Mouse (Mus musculus): Measurements from ENCODE around the gene Col25a1. TPM values are rescaled to one million over a fixed set of nuclear protein-coding genes. Genes with fewer than 3 reads are reported as not detected.

The Col25a1 gene
- polyA plus RNA-seq, 1 experiment from 2014 or later, result 25.0 TPM

DNA sequence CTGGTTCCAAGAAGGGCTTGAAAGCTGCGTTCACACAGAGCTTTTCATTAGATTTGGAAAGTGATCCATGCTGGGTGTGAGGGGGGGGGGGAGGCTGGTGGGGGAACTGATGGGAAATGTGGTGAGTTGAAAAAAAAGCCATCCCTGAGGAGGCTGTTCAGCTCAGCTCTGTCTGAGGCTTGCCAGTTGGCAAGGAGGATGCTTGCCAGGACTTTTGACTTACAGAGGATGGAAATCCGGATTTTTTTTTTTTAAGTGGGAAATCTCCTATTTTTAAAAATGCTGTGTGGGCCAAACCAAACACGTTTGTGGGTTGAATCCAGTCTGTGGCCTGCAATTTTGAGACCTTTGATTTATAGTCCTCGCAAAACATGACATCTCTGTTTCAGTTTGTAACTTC, 35.6 kb downstream of the Col25a1 start:
- H3K9ac ChIP-seq, result no peak overlapping the region
- H3K4me1 ChIP-seq, result peaks cover 7% of the 10 kb centered on the region
- no peak overlapping the region for H3K4me2 ChIP-seq (replicated peaks)
- ATAC-seq (ENCODE audit: low FRiP score, low read depth), result no peak
- no peak overlapping the region for H3K27ac ChIP-seq
- H3K36me3 ChIP-seq, result no peaks in the 10 kb centered on the region
- H3K9me3 ChIP-seq, result 0 out of 2 replicates have a peak, but pooled peaks cover 7% of the 10 kb centered on the region
- no peak overlapping the region for H3K4me3 ChIP-seq
- WGBS, result 45% methylated on average over 4 of the region's 4 CpGs
- H3K27me3 ChIP-seq, result no peaks in the 10 kb centered on the region

DNA sequence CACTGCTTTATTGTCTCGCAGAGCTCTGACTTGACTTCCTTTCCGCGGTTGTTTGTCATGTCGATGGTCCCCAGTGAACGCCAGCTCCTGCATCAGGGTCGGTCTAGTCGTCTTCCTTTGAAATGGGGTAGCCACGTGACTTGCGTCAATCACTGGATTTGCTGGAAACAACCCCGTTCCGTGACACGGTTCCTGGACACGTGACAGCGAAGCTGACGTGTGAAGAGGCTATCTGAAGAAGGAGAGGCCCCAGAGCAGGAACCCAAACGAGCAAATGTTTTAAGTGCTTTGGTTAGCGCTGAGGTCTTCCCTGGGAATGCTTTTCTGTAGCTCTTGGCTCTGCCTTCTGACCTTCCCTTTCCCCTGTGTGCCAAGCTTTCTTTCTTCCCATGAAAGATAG, 41.5 kb downstream of the Col25a1 start:
- ATAC-seq (ENCODE audit: low FRiP score, low read depth), result no peak
- WGBS, result 74% methylated on average over 17 of the region's 17 CpGs

DNA sequence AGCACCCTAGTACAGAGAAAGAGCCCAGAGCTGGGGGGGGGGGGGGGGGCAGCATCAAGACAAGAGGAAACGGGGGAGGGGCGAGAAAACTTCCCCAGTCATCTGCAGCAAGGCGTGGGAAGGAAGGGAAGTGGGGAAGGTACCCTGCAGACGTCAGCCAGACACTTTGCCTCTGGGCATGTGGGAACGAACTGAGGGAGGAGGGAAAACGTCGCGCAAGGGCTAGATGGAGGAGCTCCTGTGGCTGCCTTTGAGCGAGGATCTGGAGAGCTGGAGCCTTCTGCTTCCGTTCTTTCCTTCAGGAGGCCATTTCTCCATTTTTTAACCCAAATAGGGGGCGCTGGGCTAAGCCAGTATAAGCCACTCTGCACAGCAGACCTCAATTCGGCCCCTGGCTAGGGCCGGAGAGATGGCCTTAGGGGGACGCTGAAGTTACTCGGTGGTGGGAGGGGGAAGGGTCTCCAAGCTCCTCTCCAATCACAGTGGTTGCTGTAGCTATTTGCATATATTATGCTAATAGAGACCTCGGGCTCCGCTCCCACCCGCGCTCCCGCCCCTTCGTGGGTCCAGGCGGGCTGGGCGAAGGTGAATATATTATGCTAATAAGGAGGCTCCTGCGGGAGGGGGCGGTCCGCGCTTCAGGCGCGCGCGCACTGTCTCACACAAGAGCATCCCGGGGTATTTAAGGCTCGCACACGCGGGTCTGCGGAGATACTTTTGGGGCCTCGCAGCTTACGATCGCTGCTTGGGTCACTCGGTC, 49.1 kb downstream of the Col25a1 start:
- Histone ChIP-seq H3K27ac (peak overlapping the region; percentile 92), H3K9ac (peak overlapping the region; percentile 67), H3K27me3 (peaks cover 5% of the 10 kb centered on the region; the same call in 1 of the 2 replicates), H3K4me3 (peak overlapping the region; percentile 53), H3K4me2 (replicated peaks) (peak overlapping the region; percentile 80), H3K9me3 (no peaks in the 10 kb centered on the region), H3K36me3 (no peaks in the 10 kb centered on the region), H3K4me1 (peaks cover 28% of the 10 kb centered on the region)
- peak; percentile 96 for ATAC-seq (ENCODE audit: low FRiP score, low read depth)
- under 1% methylated on average over 40 of the region's 40 CpGs for WGBS

More for the DNA sequence above, 41.5 kb downstream of the Col25a1 start:
- Histone ChIP-seq H3K9ac (no peak overlapping the region), H3K4me3 (no peak overlapping the region), H3K36me3 (no peaks in the 10 kb centered on the region), H3K4me1 (no peaks in the 10 kb centered on the region), H3K9me3 (0 out of 2 replicates have a peak, but pooled peaks cover 7% of the 10 kb centered on the region), H3K4me2 (replicated peaks) (no peak overlapping the region), H3K27ac (no peak overlapping the region), H3K27me3 (peaks cover 5% of the 10 kb centered on the region; the same call in 1 of the 2 replicates)

DNA sequence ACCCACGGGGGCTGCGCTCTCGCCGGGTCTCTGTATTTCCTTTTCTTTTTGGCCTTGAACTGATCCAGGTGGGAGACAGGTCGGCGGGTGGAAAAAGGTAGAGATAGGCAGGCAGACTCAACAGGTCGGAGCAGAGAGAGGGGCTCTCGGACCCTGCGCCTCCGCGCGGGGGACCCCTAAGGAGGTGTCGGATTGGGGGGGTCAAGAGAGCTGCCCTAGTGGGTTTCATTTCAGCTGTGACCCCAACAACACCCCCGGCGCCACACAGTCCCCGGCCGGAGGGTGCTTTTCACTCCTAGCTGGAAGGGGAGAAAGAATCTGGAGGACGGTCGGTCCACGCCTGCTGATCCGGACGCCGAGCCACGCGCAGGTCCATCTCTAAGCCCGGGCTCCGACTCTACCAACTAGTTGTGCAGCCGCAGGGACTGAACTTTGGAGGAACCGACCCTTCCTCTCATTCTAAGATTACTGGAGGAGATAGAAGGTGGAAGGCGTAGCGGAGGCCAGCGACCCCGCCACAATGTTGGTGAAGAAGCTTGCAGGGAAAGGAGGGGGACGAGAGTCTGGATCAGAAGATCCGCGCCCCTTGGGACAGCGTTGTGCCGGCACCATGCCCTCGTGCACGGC, 49.8 kb downstream of the Col25a1 start:
- Histone ChIP-seq H3K4me2 (replicated peaks) (peak overlapping the region; percentile 80), H3K9ac (peak overlapping the region; percentile 67), H3K4me1 (peaks cover 30% of the 10 kb centered on the region), H3K27me3 (peaks cover 5% of the 10 kb centered on the region; the same call in 1 of the 2 replicates), H3K36me3 (no peaks in the 10 kb centered on the region), H3K9me3 (no peaks in the 10 kb centered on the region), H3K27ac (peak overlapping the region; percentile 92), H3K4me3 (peak overlapping the region; percentile 53)
- peak; percentile 25 for ATAC-seq (ENCODE audit: low FRiP score, low read depth)
- under 1% methylated on average over 40 of the region's 40 CpGs for WGBS

DNA sequence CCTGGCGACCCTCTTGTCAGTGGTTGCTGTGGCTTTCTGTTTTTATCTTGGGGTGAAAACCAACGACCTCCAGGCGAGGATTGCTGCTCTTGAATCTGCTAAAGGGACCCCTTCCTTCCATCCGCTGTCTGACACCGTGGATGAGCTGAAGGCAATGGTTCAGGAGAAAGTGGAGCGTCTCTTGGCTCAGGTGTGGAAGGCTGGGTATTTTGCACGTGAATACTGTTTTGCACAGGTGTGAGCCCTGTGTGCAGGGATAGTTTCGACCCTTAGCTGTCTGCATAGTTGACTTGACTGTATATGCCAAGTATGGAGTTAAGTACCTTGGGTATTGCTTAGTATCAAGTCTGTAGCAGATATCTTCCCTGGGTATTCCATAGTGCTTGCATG, 50.3 kb downstream of the Col25a1 start:
- peak overlapping the region; percentile 67 for H3K9ac ChIP-seq
- no peaks in the 10 kb centered on the region for H3K9me3 ChIP-seq
- no peak for ATAC-seq (ENCODE audit: low FRiP score, low read depth)
- H3K4me3 ChIP-seq, result peak overlapping the region; percentile 53
- peaks cover 30% of the 10 kb centered on the region for H3K4me1 ChIP-seq
- H3K36me3 ChIP-seq, result no peaks in the 10 kb centered on the region
- H3K27ac ChIP-seq, result peak overlapping the region; percentile 92; the same call in 1 of the 2 replicates
- peaks cover 5% of the 10 kb centered on the region; the same call in 1 of the 2 replicates for H3K27me3 ChIP-seq
- WGBS, result 13% methylated on average over 8 of the region's 8 CpGs
- peak overlapping the region; percentile 80 for H3K4me2 ChIP-seq (replicated peaks)

DNA sequence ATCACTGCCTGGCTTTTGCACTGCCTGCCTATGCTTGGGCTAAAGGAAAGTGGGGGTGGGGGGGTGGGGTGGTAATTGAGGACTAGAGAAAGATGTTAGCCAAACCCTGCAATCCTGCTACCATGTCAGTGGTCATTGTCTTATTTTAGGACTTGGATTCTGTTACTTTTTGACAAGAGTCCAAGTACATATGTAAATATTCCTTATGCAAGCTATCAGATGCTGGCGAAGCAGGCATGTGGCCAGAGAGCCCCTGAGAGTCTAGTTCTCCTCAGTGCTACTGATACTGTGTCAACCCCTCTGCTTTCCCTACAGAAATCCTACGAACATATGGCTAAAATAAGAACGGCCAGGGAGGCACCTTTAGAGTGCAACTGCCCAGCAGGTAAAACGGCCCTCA, 51.1 kb downstream of the Col25a1 start:
- WGBS, result 24% methylated on average over 4 of the region's 4 CpGs
- H3K9ac ChIP-seq, result 0 out of 2 replicates have a peak overlapping the region, but pooled peaks have one; percentile 19

DNA sequence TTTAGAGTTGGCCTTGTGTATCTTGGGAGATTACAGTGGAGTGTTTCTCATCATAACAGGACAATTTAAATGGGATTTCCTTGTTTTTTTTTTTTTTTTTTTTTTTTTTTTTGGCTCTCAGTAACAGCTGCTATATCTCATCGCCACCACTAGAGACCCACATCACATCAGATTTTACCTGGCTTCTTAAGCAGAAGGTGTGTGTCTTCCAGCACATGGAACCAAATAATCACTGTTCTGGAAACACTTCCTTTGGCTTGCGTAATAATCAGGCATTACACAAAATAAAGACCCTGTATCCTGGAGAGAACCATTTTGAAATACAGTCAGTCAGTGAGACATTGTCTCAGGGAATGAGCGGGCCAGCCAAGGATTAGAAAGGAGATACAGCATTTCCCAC, 53.8 kb downstream of the Col25a1 start:
- Histone ChIP-seq H3K9ac (no peak overlapping the region), H3K4me3 (no peak overlapping the region), H3K27me3 (no peaks in the 10 kb centered on the region), H3K4me2 (replicated peaks) (no peak overlapping the region), H3K36me3 (no peaks in the 10 kb centered on the region; the same call in 1 of the 2 replicates), H3K9me3 (no peaks in the 10 kb centered on the region), H3K27ac (no peak overlapping the region), H3K4me1 (peaks cover 29% of the 10 kb centered on the region)
- no peak for ATAC-seq (ENCODE audit: low FRiP score, low read depth)
- WGBS, result 45% methylated on average over 3 of the region's 3 CpGs

More for the DNA sequence above, 51.1 kb downstream of the Col25a1 start:
- ATAC-seq (ENCODE audit: low FRiP score, low read depth), result no peak
- H3K36me3 ChIP-seq, result no peaks in the 10 kb centered on the region
- no peaks in the 10 kb centered on the region for H3K9me3 ChIP-seq
- H3K27ac ChIP-seq, result no peak overlapping the region
- peak overlapping the region; percentile 53 for H3K4me3 ChIP-seq
- H3K27me3 ChIP-seq, result peaks cover 3% of the 10 kb centered on the region; the same call in 1 of the 2 replicates
- peak overlapping the region; percentile 80 for H3K4me2 ChIP-seq (replicated peaks)
- peaks cover 33% of the 10 kb centered on the region for H3K4me1 ChIP-seq

DNA sequence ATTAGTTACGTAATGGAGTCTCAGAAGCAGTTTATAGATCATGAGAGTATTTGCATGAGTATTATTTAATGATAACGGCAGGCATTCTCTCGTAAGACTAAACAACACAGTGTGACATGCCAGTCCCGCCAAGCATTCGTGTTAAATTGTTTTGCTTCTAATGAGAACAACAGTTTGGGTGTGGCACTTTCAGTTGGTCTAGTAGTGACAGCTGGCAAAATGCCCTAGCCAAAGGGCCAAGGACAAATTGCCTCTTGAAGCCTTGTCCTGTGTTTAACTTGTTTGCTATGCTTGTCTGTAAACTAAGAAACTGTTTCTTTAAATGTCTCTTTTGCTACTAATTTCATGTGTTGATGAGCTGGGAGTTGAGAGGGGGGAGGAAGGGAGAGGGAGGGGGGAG, 56.3 kb downstream of the Col25a1 start:
- Histone ChIP-seq H3K4me1 (peaks cover 19% of the 10 kb centered on the region), H3K36me3 (peaks cover 3% of the 10 kb centered on the region; the same call in 1 of the 2 replicates), H3K27me3 (no peaks in the 10 kb centered on the region), H3K9ac (no peak overlapping the region), H3K9me3 (no peaks in the 10 kb centered on the region), H3K4me2 (replicated peaks) (no peak overlapping the region), H3K27ac (no peak overlapping the region), H3K4me3 (no peak overlapping the region)
- WGBS, result 79% methylated on average over 5 of the region's 5 CpGs
- ATAC-seq (ENCODE audit: low FRiP score, low read depth), result no peak

DNA sequence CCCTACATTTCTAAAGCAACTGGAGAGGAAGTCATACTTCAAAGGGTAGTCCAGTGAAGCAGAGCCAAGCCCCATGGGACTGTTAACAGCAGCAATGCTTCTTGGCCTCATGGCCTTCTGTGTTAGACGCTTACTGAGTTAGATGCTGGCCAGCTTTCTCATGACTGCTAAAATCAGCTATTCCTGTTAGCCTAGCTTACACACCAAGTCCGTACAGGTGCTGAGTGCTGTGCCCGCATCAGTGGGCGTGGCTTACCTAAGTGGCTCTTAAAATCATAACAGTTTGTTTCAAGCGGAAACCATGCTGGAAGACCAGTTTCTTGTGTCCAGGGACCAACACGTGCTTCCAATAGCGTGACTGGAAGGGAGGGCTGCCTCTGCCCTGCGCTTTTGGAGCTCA, 62.1 kb downstream of the Col25a1 start:
- H3K4me2 ChIP-seq (replicated peaks), result no peak overlapping the region
- no peak overlapping the region for H3K9ac ChIP-seq
- no peak overlapping the region for H3K27ac ChIP-seq
- H3K4me1 ChIP-seq, result peaks cover 26% of the 10 kb centered on the region
- no peaks in the 10 kb centered on the region for H3K9me3 ChIP-seq
- WGBS, result 64% methylated on average over 8 of the region's 8 CpGs
- no peak for ATAC-seq (ENCODE audit: low FRiP score, low read depth)
- H3K27me3 ChIP-seq, result no peaks in the 10 kb centered on the region
- H3K4me3 ChIP-seq, result no peak overlapping the region
- H3K36me3 ChIP-seq, result peaks cover 3% of the 10 kb centered on the region; the same call in 1 of the 2 replicates

DNA sequence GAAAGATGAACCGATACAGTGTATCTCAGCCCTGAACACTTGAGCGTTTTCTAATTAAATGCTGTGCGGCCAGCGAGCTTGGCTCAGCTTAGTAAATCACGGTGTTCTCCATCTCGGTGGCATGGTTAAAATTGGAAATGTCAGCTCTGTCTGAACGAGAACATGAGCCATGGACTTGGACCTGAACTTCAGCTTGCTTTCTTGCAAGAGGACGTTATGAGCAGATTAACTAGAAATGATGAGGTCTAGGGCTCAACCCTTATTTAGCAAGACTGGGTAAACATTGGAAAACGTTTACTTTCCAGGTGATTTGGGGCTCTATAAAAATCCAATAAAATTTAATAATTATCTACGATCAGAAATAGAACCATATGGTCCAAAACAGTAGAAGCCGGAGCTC, 83.3 kb downstream of the Col25a1 start:
- no peaks in the 10 kb centered on the region for H3K27me3 ChIP-seq

DNA sequence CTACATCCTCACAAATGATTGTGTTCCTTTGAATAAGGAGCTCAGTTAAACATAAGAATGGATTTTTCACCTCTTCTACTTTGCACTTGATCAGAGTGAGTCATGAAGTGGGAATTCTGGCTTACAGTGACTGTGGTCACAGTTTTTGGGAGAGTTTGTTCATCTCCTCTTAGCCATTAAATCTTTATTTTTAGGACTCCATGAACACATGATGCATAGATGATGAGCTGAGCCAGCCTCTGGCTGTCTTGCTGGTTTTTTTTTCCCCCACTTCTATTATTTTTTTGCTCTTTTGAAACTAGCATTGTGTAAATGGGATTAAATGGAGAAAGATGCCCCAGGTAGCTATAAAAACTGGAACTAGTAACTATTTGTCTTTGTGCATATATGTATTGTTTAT, 84.8 kb downstream of the Col25a1 start:
- Histone ChIP-seq H3K4me1 (no peaks in the 10 kb centered on the region), H3K9ac (no peak overlapping the region), H3K27ac (no peak overlapping the region), H3K36me3 (no peaks in the 10 kb centered on the region), H3K4me3 (no peak overlapping the region), H3K9me3 (peaks cover 4% of the 10 kb centered on the region), H3K27me3 (no peaks in the 10 kb centered on the region), H3K4me2 (replicated peaks) (no peak overlapping the region)
- no peak for ATAC-seq (ENCODE audit: low FRiP score, low read depth)

More for the DNA sequence above, 83.3 kb downstream of the Col25a1 start:
- no peaks in the 10 kb centered on the region for H3K36me3 ChIP-seq
- ATAC-seq (ENCODE audit: low FRiP score, low read depth), result no peak
- no peak overlapping the region for H3K9ac ChIP-seq
- WGBS, result 65% methylated on average over 11 of the region's 11 CpGs
- no peak overlapping the region for H3K4me3 ChIP-seq
- H3K4me1 ChIP-seq, result no peaks in the 10 kb centered on the region
- no peak overlapping the region for H3K4me2 ChIP-seq (replicated peaks)
- no peak overlapping the region for H3K27ac ChIP-seq
- H3K9me3 ChIP-seq, result no peaks in the 10 kb centered on the region

DNA sequence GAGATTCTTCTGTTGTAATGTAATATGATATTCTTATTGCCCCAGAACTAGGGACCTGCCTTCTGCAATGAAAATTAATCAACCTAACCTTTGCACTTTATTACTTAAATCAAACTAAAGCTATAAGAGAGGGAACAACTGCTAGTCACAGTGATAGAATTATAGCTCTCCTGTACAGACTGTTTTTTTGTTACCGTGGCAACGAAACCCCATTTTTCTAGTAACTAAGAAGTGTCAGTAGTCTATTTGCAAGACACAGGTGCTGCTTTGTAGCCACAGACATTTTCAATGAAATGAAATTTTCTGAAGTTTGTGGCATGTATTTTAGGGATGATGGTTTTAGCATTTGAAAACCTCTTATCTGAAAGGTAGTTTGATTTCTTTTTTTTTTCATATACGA, 85.3 kb downstream of the Col25a1 start:
- Histone ChIP-seq H3K9ac (no peak overlapping the region), H3K9me3 (peaks cover 4% of the 10 kb centered on the region), H3K36me3 (no peaks in the 10 kb centered on the region), H3K4me2 (replicated peaks) (no peak overlapping the region), H3K4me1 (no peaks in the 10 kb centered on the region), H3K27me3 (no peaks in the 10 kb centered on the region), H3K27ac (no peak overlapping the region), H3K4me3 (no peak overlapping the region)
- WGBS, result 90% methylated on average over 3 of the region's 3 CpGs
- no peak for ATAC-seq (ENCODE audit: low FRiP score, low read depth)
